Mouse (Mus musculus): Measurements from ENCODE around the gene Zbtb20. TPM values are rescaled to one million over a fixed set of nuclear protein-coding genes. Genes with fewer than 3 reads are reported as not detected.

Gene Zbtb20
- polyA plus RNA-seq, 1 experiment, result 13.7 TPM

DNA sequence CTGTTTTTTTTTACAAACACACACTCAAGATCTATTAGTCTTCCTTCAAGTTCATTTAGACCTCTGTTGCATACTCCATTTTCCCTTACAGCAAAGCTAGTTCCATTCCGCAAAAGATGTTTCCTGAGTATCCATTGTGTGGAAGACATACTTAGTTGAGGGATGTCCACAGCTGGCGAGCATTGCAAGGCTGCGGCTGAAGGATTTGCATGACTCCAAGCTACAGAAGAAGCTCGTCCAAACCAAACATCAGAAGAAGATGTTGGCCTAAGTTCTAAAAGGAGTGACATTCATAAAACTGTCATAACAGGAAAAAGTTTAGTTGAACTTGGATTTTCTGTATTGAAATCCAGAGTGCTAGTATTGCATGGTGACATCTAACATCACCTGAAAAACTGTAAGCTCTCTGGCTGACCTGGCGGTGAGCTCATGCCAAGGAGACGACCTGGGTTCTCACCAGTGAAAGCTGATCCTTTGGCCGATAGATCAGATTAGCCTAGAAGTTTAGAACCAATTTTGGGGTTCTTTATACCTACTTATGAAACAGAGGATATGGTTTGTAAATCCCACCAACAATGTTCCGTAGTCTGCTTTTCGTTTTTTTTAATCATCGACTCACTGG lies 665.0 kb downstream of the Zbtb20 start:
- peaks cover 4% of the 10 kb centered on the region for H3K4me1 ChIP-seq (ENCODE audit: control insufficient read depth, insufficient read depth, low read length)
- no peak overlapping the region for H3K27ac ChIP-seq (ENCODE audit: insufficient read depth, low read length)
- H3K4me3 ChIP-seq (ENCODE audit: insufficient read depth, low read length), result no peak overlapping the region
- TF ChIP-seq CTCF (IDR thresholded peaks at IDR 0.05; ENCODE audit: borderline replicate concordance, insufficient read depth, low read length) (no peak), POLR2A (IDR thresholded peaks at IDR 0.05; ENCODE audit: low read depth, low read length) (no peak)

DNA sequence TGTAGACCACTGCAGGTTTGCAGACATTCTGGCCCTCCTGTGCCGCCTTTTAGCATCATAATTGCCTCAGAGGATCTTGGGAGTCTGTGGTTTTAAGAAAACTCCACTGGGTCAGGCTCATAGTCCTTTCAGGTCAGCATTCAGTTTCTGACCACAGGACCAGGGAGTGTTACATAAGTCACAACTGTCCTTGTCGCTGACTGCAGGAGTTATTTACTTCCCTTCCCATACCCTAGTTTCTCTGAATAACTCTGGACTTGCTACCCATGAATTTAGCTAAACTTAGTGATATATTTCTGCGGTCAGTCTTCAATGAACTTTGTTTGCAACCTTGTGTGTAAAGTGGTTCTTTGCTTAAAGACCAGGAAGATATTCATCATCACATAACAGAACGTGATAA lies 669.6 kb downstream of the Zbtb20 start:
- no peak overlapping the region for H3K27ac ChIP-seq (ENCODE audit: insufficient read depth, low read length)
- H3K4me3 ChIP-seq (ENCODE audit: insufficient read depth, low read length), result no peak overlapping the region
- peaks cover 11% of the 10 kb centered on the region for H3K4me1 ChIP-seq (ENCODE audit: control insufficient read depth, insufficient read depth, low read length)
- TF ChIP-seq POLR2A (IDR thresholded peaks at IDR 0.05; ENCODE audit: low read depth, low read length), result no peak
- TF ChIP-seq CTCF (IDR thresholded peaks at IDR 0.05; ENCODE audit: borderline replicate concordance, insufficient read depth, low read length), result no peak

DNA sequence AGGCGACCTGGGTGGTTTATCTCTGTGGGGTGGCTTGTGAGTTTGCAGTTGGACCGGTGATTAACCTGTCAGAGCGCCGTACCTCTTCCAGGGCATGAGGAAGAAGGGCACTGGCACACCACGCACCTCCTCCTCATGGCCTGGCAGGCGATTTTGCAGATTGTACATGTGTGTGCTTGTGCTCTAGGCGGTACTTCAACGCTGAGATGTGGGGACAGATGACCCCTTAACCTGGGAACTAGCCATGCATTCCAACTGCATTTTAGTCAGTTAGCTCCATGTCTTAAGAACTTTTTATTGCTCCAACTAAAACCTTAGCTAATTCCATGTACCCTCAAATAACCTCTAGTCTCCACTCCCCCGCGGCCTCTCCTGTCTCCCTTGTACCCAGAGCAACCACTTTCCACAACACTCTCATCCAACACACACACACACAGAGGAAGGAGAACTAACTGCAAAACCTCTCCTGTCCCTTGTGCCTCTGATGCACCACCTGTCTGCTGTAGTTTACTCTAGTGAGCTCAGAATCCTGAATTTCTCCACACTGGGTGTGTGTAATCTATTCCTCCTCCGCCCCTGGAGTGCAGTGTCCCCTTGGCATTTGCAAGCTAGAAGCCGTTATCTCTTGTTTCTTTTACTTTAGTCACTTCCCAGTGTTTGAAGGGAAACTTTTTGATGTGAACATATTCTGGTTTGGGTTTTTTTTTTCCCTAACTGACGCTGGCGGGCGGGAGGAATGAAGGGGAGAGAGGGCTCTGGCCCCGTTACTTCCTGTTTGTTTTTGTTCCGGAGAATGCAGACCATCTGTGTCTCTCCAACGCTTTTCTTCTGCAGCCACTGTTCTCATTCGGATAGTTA lies 671.9 kb downstream of the Zbtb20 start:
- Histone ChIP-seq H3K4me3 (ENCODE audit: insufficient read depth, low read length) (no peak overlapping the region), H3K27ac (ENCODE audit: insufficient read depth, low read length) (no peak overlapping the region), H3K4me1 (ENCODE audit: control insufficient read depth, insufficient read depth, low read length) (peaks cover 11% of the 10 kb centered on the region)
- no peak for TF ChIP-seq POLR2A (IDR thresholded peaks at IDR 0.05; ENCODE audit: low read depth, low read length)
- TF ChIP-seq CTCF (IDR thresholded peaks at IDR 0.05; ENCODE audit: borderline replicate concordance, insufficient read depth, low read length), result no peak

DNA sequence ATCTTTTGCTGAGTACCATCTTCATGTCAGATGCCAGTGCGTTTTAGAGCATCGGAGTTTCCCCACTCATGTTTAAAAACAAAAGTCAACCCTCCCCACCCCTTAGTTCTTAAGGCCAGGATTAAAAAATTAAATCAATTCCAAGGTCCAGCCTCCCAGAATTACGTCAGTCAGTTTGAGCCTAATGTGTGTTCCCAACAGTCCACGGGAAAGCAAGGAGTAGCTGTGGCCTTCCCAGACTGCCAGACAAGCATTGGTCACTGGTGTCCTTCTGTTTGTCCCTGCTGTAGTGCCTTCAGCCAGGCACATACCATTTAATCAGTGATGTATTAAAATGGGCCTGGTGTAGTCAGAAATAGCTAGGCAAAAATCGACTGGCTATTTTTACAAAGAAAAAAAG lies 673.1 kb downstream of the Zbtb20 start:
- Histone ChIP-seq H3K27ac (ENCODE audit: insufficient read depth, low read length) (no peak overlapping the region), H3K4me1 (ENCODE audit: control insufficient read depth, insufficient read depth, low read length) (peaks cover 7% of the 10 kb centered on the region), H3K4me3 (ENCODE audit: insufficient read depth, low read length) (no peak overlapping the region)
- TF ChIP-seq POLR2A (IDR thresholded peaks at IDR 0.05; ENCODE audit: low read depth, low read length) (no peak), CTCF (IDR thresholded peaks at IDR 0.05; ENCODE audit: borderline replicate concordance, insufficient read depth, low read length) (no peak)

DNA sequence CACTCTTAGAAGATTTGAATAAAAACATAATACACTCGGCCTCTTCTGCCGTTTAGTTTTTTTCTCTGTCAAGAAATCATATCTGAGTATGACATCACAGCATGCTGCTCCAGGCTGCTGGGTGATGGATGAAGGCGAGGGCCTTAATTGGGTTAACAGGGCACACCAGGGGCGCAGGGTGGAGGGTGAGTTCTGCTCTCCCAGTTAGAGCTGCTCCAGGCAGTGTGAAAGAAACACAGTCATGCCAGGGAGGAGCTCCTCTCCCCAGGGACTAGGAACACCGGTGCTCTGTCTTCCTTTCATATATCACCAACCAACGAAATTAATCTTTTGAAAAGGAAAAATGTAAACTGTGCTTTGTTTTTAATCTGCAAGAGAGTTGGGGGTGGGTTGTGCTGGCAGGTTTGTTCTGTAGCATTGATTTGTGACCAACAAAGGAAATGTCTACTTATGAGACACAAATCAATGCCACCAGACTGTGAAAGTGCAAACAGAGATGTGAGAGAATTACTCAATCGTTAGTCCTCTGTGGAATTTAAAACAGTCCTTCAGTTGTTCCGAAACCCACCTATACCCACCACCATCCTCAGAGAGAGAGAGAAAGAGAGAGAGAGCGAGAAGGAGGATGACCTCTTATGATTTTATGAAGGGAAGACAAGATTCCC lies 673.9 kb downstream of the Zbtb20 start:
- Histone ChIP-seq H3K4me3 (ENCODE audit: insufficient read depth, low read length) (no peak overlapping the region), H3K4me1 (ENCODE audit: control insufficient read depth, insufficient read depth, low read length) (peaks cover 7% of the 10 kb centered on the region), H3K27ac (ENCODE audit: insufficient read depth, low read length) (no peak overlapping the region)
- no peak for TF ChIP-seq POLR2A (IDR thresholded peaks at IDR 0.05; ENCODE audit: low read depth, low read length)
- no peak for TF ChIP-seq CTCF (IDR thresholded peaks at IDR 0.05; ENCODE audit: borderline replicate concordance, insufficient read depth, low read length)

DNA sequence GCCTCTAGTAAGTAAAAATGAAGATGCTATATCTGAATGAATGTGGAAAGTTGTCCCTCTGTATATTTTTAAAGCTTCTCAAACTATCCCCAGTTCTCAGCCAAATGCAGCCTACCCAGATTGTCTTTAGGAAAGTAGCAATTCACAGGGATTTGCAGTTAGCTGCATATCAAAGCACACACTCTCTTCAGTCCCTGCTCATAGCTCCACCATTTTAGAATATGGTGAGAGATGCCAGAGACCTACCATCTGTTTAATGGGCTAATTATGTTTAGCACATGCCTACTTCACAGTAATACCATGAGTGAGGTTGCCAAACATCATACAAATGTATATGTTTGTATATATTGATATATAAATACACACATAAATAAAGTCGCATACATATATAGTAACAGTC lies 676.8 kb downstream of the Zbtb20 start:
- Histone ChIP-seq H3K27ac (ENCODE audit: insufficient read depth, low read length) (no peak overlapping the region), H3K4me1 (ENCODE audit: control insufficient read depth, insufficient read depth, low read length) (peaks cover 9% of the 10 kb centered on the region), H3K4me3 (ENCODE audit: insufficient read depth, low read length) (no peak overlapping the region)
- TF ChIP-seq POLR2A (IDR thresholded peaks at IDR 0.05; ENCODE audit: low read depth, low read length), result no peak
- TF ChIP-seq CTCF (IDR thresholded peaks at IDR 0.05; ENCODE audit: borderline replicate concordance, insufficient read depth, low read length), result no peak

DNA sequence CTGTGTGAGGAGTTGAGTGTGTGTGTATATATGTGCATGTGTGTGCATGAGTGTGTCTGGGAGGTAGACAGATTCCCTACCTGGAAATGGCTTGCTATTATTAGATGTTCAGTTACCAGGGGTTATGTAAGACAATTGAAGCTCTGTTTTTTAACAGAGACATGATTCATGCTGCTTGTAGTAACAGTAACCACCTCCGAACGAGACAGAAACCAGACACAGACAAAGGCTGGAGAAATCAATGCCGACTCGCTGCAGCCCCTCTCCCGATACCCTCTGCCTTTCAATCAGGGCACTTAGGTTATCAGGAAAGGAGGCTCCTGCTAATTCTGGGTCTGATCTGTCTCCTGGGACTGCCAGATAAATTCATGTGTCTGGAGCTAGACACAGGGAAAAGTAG lies 681.7 kb downstream of the Zbtb20 start:
- TF ChIP-seq CTCF (IDR thresholded peaks at IDR 0.05; ENCODE audit: borderline replicate concordance, insufficient read depth, low read length) (no peak), POLR2A (IDR thresholded peaks at IDR 0.05; ENCODE audit: low read depth, low read length) (no peak)
- Histone ChIP-seq H3K4me1 (ENCODE audit: control insufficient read depth, insufficient read depth, low read length) (peaks cover 10% of the 10 kb centered on the region), H3K27ac (ENCODE audit: insufficient read depth, low read length) (peak overlapping the region; percentile 61; the same call in 1 of the 2 replicates), H3K4me3 (ENCODE audit: insufficient read depth, low read length) (no peak overlapping the region)

DNA sequence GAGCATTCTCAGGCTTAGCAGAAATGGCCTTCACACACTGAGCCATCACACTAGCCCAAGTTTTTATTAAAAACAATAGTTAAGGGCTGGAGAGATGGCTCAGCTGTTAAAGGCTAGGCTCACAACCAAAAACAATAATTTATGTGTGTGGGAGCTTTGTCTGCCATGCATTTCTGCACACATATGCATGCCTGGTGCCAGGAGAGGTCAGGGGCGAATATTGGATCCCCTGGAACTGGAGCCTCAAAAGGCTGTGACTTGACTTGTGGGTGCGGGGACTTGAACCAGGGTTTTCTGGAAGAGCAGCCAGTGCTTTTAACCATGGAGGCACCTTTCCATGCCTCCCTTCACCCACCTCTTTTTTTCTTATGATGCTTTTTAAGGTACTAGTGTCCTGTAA lies 685.6 kb downstream of the Zbtb20 start:
- TF ChIP-seq CTCF (IDR thresholded peaks at IDR 0.05; ENCODE audit: borderline replicate concordance, insufficient read depth, low read length) (no peak), POLR2A (IDR thresholded peaks at IDR 0.05; ENCODE audit: low read depth, low read length) (no peak)
- peaks cover 10% of the 10 kb centered on the region for H3K4me1 ChIP-seq (ENCODE audit: control insufficient read depth, insufficient read depth, low read length)
- H3K27ac ChIP-seq (ENCODE audit: insufficient read depth, low read length), result no peak overlapping the region
- no peak overlapping the region for H3K4me3 ChIP-seq (ENCODE audit: insufficient read depth, low read length)

DNA sequence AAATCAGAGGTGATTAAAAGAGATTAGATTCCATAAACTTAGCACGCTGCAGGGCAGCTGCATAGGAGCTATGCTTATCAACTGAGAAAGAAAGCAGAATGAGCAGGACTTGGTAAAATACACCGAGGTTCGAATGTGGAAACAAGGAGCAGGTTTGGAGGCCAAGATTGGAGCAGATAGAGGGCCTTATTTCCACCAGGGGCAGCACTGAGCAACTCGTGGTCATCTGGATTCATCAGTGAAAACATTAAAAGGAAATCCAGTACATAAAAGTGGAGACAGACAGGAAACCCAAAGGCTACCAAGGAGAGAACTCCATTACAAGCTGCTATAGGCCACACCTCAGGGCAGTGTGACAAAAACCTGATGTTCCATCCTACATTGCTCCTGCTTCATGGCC lies 686.3 kb downstream of the Zbtb20 start:
- Histone ChIP-seq H3K27ac (ENCODE audit: insufficient read depth, low read length) (no peak overlapping the region), H3K4me1 (ENCODE audit: control insufficient read depth, insufficient read depth, low read length) (peaks cover 8% of the 10 kb centered on the region), H3K4me3 (ENCODE audit: insufficient read depth, low read length) (no peak overlapping the region)
- TF ChIP-seq POLR2A (IDR thresholded peaks at IDR 0.05; ENCODE audit: low read depth, low read length) (no peak), CTCF (IDR thresholded peaks at IDR 0.05; ENCODE audit: borderline replicate concordance, insufficient read depth, low read length) (no peak)

DNA sequence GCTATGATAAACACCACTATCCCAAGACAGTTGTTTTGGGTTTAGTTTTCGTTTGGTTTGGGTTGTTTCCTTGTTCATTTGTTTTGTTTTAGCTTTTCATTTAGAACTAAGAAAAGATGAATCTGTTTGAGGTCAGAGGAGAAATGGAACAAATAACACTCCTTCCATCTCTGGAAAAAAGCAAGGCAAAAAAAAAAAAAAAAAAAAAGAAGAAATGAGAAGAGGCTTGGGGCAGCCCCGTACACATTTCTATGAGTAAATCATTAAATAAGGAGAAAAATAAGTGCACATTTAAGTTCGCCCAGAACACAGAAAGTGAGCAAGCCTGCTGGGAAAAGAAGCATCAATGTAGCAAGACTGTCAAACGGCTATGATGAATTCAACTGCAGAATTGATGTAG lies 690.2 kb downstream of the Zbtb20 start:
- Histone ChIP-seq H3K27ac (ENCODE audit: insufficient read depth, low read length) (no peak overlapping the region), H3K4me3 (ENCODE audit: insufficient read depth, low read length) (no peak overlapping the region), H3K4me1 (ENCODE audit: control insufficient read depth, insufficient read depth, low read length) (no peaks in the 10 kb centered on the region)
- TF ChIP-seq CTCF (IDR thresholded peaks at IDR 0.05; ENCODE audit: borderline replicate concordance, insufficient read depth, low read length) (no peak), POLR2A (IDR thresholded peaks at IDR 0.05; ENCODE audit: low read depth, low read length) (no peak)
